Mouse (Mus musculus): ENCODE measurements around the gene Fbxw11. TPM values are rescaled to one million over a fixed set of nuclear protein-coding genes. Genes with fewer than 3 reads are reported as not detected.
A peak's percentile ranks its signal among the peaks of the same experiment; 100 is the strongest.
"Not testable (repeated sequence)": the region's sequence is repeated elsewhere in the genome, so short reads cannot be mapped to it uniquely, and the experiment has no call there.

Gene Fbxw11
- total RNA-seq, 2 experiments from 2014 or later, result 51.0 to 55.4 TPM

DNA sequence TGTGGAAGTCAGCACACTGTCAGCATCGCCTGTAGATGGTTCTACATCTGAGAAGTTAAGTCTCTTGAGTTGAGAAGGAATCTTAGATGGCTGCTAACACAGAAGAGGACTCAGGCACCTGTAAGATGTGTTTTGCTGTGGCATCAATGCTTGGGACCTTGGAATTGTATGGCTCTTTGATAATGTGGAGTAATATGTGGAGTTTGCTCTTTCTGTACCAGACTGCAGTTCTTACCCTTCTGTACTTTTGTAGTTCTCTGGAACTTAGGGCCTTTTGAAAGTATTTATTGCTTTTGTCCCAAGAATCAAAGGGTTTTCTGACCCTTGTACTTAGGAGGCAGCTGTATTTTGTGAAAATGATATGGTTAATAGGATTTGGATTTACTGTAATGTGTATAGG lies 9.2 kb downstream of the Fbxw11 start:
- intact Hi-C loops (cut with DNase I), result no loop called here
- no peak for DNase-seq

DNA sequence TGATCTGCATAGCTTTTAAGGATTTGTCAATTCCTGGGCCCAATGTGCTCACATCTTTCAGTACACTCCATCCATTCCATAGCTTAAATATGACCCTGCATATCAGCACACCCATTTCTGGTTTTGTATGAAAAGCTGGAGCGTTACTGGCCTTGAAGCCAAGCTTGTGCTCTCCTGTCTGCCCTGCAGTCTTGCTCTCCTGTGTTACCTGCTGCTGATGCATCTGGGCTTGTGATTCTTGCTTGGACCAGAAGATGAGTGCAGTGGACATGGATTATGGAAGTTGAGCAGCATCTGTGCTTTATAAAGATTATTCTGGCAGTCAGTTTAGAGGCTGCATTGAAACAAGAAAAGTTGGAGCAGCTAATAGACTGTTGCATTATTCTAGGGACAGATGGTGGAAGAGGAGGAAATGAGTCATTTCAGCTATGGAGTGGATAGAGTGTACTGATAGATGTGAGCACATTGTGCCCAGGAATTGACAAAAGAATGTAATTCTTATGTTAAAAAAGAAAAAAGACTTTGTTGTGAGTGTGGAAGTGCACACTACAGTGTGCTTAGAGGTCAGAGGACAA lies 19.6 kb downstream of the Fbxw11 start:
- DNase-seq, result no peak
- intact Hi-C loops (cut with DNase I), result no loop called here

DNA sequence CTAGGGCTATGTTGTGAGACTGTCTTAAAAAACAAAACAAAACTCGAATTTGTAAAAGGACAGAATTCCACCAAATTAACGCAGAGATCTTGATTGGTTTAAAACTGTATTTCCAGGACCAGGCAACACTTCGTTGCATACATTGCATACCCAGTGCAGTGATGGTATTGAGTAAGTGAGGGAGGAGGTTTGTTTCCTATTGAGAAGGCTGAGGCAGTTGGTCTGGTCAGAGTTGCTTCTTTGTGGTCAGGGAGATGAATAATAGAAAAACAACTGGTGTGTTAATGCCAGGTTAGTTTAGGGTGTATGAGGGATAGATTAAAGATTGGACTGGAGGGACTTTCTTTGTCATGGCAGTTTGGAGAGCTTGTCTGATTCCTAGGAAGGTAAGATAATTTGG lies 23.1 kb downstream of the Fbxw11 start:
- no peak for DNase-seq
- intact Hi-C loops (cut with DNase I), result no loop called here

DNA sequence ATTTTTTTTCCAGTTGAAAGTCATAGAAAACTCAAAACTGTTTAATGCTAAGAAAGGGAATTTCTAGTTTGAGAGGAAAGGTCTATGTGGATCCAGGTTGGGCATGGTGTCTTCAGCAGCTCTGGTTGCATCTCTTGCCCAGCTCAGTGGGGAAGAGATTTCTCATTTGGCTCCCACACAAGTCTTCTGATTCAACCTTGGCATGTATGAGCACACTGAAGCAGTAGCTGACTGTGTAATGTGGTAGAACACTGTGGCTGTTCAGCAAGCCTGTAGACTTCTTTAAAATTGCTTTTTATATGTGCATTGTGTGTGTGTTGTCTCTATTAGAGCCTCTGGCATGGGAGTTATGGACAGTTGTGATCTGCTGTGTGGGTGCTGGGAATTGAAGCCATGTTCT lies 24.5 kb downstream of the Fbxw11 start:
- no peak for DNase-seq
- intact Hi-C loops (cut with DNase I), result no loop called here

DNA sequence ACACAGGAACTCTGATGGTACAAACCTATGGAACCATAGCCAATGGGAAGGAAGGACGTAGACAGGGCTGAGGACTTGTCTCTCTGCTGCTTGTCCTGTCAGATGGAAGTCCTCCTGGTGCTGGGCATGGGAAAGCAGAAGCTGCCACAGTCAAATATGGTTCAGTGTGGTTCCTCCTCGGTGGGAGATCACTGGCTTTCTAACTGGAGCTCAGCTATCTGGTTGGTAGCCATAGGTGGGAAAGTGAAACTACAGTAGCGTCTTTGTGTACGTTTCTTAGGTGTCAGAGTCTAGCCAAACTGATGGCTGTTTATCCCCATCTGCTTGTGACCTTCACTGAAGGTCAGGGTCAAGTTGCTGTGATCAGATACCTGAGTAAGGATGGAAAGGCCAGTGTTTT lies 29.0 kb downstream of the Fbxw11 start:
- intact Hi-C loops (cut with DNase I), result no loop called here
- DNase-seq, result no peak

DNA sequence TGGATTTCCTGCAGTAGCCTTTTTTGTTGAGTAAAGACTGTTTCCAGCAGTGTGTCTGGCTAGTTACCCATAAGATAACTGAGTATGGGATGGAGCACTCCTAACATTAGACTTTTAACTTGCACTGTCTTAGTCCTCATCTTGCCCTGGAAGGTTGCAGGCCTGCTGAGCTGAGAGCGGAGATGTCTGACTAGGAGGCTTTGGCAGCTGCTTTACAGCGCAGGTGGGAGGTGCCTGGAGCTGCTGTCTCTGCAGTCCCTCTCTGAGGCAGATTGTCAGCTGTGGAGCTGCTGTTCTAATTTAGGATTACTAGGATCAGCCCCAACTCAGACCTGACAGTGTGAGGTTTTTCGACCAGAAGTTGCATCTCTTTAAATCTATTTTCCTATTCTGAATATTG lies 34.3 kb downstream of the Fbxw11 start:
- intact Hi-C loops (cut with DNase I), result no loop called here
- DNase-seq, result peak; percentile 24 to 32

DNA sequence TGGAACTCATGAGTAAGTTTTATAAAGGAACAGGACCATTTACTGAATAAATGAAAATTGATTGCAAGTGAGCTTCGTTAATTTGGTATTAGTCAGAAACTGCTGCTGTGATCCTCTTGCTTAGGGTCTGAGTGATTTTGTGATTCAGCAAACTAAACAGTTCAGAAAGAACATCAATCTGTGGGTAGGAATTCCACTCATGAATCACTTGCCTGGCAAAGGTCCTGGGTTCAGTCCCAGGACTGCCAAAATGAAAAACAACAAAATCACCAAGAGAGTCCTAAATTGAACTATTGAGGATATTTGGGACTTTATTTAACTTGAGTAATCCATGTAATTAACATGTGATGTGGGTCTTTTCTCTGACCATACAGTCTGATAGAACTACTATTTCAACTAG lies 35.3 kb downstream of the Fbxw11 start:
- intact Hi-C loops (cut with DNase I), result no loop called here
- no peak for DNase-seq

DNA sequence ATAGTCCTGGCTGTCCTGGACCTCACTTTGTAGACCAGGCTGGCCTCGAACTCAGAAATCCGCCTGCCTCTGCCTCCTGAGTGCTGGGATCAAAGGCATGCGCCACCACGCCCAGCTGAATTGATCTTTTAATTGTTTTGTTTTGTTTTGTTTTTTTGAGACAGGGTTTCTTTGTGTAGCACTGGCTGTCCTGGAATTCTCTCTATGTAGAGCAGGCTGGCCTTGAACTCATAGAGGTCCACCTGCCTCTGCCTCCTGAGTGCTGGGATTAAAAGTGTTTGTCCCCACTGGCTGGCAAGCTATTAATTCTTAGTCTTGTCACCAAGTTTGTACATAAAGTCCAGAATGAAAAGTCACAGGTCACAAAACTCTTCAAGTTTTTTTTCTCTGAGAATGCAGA lies 36.6 kb downstream of the Fbxw11 start:
- DNase-seq; intact Hi-C loops (cut with DNase I): not testable (repeated sequence)

DNA sequence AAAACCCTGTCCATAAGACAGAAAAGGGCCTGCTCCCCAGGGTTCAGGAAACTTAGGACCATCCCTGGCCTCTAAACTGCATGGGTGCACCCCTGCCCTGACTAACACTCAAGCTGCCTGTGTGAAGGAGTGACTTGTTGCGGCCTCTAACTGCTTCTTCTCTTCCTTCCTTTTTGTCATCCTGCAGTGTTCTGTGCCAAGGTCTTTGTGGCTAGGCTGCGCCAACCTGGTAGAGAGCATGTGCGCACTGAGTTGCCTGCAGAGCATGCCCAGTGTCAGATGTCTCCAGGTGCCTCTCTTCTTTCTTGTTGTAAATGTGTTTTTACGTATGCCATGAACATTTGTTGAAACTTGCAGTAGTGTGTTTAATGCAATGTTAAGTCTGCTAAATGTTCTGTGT lies 37.5 kb downstream of the Fbxw11 start:
- intact Hi-C loops (cut with DNase I), result loop anchor here (1.0 kb wide), 1 partner anchor 43 kb away; no protein-coding TSS in a partner anchor

DNA sequence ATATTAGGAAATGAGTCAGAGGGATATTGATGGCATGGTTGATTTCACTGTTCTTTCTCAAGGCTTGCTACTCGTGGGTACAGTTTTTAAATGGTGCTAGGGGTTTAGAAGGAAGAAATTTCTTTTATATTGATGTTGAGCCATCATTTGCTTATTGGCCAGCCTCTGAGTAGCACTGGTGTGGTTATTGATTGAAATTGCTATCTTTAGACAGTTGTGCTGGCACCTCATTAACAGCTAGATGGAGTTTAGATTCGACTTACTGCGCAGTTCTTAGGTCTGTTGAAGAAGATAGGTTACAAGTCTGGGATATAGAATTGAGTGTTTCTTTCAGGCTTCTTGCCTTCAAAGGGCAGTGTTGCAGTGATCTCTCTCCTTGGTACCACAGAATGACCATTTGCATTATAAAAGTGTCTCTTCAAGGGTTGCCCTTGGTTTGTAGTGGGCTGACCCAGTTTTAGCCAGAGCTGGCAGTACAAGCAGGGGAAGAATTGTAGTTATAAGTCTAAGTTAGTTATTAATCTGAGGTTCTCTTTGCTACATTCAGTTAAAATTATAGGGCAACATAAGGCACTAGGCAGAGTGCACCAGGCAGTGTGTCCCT lies 38.8 kb downstream of the Fbxw11 start:
- no peak for DNase-seq
- intact Hi-C loops (cut with DNase I), result no loop called here

More for the DNA sequence above, 37.5 kb downstream of the Fbxw11 start:
- no peak for DNase-seq

DNA sequence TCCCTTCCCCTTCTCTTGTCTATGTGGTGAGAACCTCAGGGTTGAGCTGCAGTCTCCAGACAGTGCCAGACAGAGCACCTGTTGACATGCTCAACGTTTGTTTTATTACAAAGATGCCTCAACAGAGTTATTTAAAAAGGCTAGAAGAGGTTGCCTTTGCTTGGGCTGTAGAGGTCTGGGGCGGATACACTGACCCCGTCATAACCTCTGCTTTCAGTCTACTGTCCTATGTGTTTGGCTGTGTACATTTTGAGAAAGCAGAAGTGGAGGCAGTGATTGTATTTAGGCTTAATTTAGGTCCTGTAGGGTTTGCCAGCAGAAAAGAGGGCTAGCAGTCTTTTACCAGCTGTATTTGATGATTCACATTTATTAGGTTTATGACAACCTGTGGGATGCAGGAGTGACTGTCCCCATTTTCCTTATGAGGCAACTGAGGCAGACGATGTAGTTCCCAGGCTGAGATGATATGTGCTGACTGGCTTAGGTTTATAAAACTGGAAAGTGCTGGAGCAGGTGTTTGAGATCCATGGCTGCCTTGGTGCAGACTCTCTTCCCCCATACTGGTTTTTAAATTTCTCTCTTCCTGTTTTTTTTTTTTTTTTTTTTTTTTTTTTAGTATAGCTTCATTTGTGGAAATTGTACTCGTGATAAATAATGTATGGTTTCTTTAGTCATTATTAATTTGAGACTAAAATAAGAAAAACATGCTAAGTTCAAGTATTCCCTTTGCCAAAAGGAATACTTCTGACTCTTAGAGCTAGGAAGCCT lies 40.0 kb downstream of the Fbxw11 start:
- no peak for DNase-seq
- intact Hi-C loops (cut with DNase I), result no loop called here

DNA sequence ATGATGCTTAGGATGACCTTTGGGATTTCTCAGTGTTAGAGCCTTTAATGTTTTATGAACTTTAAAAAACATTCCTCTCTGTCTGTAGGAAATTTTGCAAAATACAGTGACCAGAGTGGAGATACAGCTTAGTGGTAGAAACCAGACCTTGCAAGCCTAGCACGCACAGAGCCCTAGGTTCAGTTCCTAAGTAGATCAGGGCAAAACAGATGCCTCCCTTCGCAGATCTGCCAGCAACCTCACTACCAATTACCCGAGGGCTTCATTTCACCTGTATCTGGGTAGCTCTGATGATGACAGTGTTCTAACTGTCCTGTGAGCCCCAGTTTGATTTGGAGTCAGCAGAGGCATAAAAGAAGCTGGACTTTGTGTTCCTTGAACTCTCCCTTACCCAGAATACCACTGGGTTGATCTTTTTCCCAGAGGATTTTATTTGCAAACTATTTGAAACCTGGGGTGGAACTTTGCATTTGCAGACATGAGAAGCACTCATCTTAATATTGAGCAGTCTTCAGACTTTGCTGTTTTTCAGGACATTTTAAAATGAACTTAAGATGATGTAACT lies 42.2 kb downstream of the Fbxw11 start:
- no peak for DNase-seq
- intact Hi-C loops (cut with DNase I), result no loop called here

DNA sequence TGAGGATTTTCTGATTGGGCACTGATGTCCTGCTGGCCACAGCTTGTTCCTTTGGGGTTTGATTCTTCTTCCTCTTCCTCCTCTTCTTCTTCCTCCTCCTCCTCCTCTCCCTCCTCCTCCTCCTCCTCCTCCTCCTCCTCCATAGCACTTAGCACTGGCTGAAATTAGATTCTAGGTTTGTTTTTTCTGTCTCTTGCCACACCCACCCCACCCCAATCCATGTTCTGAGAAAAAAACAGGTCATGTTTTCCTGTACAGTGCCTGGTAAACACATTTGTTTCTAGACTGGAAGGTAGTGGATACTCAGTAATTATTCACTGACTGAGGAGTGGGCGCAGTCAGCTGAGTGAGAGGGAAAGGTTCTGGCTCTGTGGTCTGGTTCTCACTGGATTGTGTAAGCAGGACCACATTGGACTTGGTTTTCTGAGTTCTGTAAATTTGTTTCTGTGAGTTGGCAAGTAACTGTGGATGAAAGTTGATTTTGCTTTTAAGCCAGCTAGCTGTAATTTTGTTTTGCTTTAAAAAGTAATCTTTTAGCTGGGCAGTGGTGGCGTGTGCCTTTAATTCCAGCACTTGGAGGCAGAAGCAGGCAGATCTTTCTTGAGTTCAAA lies 45.8 kb downstream of the Fbxw11 start:
- intact Hi-C loops (cut with DNase I), result no loop called here

DNA sequence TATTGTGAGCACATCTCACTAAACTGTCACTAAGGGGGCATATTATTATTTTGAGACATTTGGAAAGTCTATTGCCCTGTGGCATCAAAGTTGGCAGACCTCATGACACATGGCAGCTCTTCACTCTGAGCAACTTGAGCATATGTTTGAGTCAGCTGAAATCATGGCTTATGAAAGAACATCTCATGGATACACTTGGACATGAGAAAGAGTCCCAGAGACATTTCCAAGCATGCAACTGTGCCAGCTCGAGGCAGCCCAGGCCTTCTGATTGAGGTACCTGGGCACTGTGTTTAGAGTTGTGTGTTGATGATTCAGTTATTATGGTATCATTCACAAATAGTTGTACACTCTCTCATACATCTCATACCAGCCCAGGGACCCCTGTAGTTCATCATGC lies 47.0 kb downstream of the Fbxw11 start:
- no peak for DNase-seq
- intact Hi-C loops (cut with DNase I), result no loop called here

More for the DNA sequence above, 45.8 kb downstream of the Fbxw11 start:
- no peak for DNase-seq

DNA sequence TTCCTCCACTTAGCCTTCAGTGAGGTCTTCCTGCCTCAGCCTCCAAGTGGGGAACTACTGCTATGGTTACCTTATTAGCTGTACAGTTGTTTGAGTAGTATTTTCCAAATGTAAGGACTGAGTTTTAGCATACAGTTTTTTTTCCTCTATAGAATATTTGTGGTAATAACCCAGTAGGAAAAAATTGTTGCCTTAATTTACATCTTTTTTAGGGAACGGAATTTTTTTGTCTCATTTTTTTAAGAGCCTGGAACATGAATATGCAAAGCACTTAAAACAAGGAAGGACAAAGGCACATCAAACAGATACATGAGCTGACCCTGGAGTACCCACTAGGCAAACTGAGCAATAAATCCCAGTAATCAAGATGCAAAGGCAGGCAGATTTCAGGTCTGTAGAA lies 50.3 kb downstream of the Fbxw11 start:
- intact Hi-C loops (cut with DNase I), result loop anchor here (2.0 kb wide), 1 partner anchor 50 kb away; the partner anchor contains the start of gene Fbxw11
- DNase-seq, result no peak

DNA sequence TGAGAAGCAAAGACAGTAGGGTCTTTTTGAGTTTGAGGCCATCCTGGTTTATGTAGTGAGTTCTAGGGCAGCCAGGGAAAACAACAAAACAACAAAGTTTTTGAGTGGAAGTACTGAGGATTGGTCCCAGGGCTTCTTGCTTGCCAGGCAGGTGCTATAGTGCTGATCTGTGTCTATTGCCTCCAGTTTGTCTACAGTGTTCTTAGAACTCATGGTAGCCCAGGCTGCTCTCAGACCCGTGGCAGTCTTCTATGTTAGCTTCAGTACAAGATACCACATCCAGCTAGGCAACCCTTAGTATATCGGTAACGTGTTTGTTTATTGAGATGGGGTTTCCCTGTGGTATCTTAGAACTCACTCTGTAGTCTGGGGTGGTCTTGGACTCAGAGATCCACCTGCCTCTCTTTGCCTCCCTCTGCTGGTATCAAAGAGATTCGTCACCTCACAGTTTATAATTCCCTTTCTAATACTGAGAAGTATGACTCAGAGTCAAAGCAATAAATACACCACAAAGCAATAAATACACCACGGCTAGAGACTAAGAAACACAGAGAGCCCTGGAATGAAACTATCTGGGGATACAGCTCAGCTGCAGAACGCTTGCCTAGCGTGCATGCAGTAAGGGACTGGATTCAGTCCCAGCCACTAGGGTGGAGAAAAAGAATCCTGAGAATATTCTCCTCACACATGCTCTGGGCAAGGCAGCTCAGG lies 51.1 kb downstream of the Fbxw11 start:
- DNase-seq, result no peak
- intact Hi-C loops (cut with DNase I), result loop anchor here (2.0 kb wide), 1 partner anchor 51 kb away; the partner anchor contains the start of gene Fbxw11

DNA sequence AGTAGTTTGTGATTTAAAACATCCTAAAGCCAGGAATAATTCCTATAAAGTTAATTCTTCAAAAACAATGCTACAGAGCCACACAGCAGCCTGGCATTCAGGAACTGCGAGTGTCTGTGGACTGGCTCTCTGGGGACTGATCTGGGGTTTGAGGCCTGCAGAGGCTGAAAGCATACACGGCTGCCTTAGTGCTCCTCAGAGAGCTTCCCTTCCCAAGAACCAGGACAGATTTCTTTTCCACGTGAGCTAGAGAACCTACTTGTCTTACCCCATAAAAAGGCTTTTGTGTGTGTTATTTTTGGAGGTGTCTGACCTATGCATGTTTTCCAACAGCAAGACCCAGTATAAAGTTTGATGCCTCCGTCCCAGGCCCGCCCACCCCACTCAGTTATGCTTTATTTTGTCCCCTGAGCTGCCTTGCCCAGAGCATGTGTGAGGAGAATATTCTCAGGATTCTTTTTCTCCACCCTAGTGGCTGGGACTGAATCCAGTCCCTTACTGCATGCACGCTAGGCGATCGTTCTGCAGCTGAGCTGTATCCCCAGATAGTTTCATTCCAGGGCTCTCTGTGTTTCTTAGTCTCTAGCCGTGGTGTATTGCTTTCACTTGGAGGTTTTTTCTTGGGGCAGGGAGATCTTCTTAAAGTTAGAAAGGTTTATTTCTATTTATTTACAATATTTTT lies 51.9 kb downstream of the Fbxw11 start:
- intact Hi-C loops (cut with DNase I); DNase-seq: not testable (repeated sequence)

DNA sequence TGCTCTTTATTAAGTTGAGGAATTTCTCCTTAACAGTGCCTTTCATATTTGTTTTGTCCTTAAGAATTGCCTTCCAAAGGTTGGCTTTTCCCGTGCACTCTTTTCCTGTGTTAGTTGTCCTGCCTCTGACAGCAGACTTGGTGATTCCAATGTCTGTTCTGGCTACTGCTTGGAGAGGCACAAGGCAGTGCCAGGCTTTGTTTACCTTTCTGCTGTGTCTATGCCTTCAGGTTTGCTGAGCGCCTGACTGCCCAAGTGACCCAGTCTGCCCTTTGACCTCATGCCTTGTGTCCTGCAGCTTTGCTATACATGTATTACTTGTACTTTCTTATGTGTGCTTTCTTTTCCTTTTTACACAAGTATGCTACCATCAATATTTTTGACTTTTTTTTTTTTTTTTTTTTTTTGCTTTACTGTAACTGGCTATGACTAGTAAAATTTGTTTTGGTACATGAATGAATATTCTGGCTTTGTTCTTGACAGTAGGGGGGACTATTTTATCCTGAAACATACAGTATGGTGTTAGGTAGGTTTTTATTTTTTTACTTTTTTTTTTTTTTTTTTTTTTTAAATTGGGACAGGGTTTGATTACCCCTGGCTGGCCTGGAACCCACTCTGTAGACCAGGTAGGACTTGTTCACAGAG lies 54.0 kb downstream of the Fbxw11 start:
- no peak for DNase-seq
- intact Hi-C loops (cut with DNase I), result no loop called here

DNA sequence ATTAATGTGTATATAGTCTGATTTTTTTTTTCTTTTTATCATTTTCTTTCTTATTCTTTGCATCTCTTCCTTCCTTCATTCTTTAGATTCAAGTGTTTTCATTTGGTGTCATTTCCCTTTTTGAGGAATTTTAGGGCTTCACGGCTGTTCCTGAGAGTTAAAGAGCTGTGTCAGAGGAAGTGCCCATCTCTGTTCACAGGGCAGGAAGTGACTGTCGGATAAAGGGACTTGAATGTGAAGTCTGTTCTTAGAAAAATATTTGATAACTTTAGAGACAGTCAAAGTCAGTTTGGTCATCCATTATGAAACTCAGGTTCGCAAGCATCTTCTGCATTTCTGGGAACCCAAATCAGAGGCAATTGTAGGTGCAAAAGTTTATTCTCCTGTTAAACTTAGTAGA lies 55.2 kb downstream of the Fbxw11 start:
- DNase-seq, result no peak
- intact Hi-C loops (cut with DNase I), result no loop called here

All from heart, postnatal 14 days (tissue).